Mouse (Mus musculus) lung, adult 2 months (tissue): ENCODE results near the gene Trak1. TPM values are rescaled to one million over a fixed set of nuclear protein-coding genes. Genes with fewer than 3 reads are reported as not detected.

Experiments used
- DNase-seq: peaks from one replicate; pipeline ENCODE4 v3.0.0; 2022
- H3K4me1 ChIP-seq: fragments of 200-500 bp; 2 replicates; pipeline ENCODE4 v1.6.1; 2011; ENCODE audit warnings: low read length; ENCODE audit not compliant: control insufficient read depth, insufficient read depth
- H3K4me3 ChIP-seq: fragments of 200-500 bp; replicated peaks from 2 replicates; pipeline ENCODE3; 2011; ENCODE audit warnings: low read depth, mild to moderate bottlenecking, control low read depth, low read length; ENCODE audit errors: extremely low read depth
- CTCF ChIP-seq: fragments of 200-500 bp; IDR thresholded peaks from 2 replicates; pipeline ENCODE4 v1.5.1; 2011; ENCODE audit warnings: mild to moderate bottlenecking, low read length, control low read depth; ENCODE audit not compliant: insufficient read depth
- POLR2A ChIP-seq: fragments of 200-500 bp; IDR thresholded peaks from 2 replicates; pipeline ENCODE4 v1.6.1; 2011; ENCODE audit warnings: low read depth, mild to moderate bottlenecking, control low read depth, low read length, borderline replicate concordance; ENCODE audit errors: extremely low read depth
- WGBS: fragments of 180-500 bp; shearing (Covaris S2); methylation state at CpG from one replicate; pipeline ENCODE4 v1.1.7; 2018; 5-methylcytosine and 5-hydroxymethylcytosine counted together
- polyA plus RNA-seq: library from polyadenylated mRNA; depleted of rRNA; stranded (reverse); fragments of >200 nt; gene quantifications from 2 replicates; pipeline ENCODE4 v1.2.3, GENCODE M21; 2012

Gene Trak1
- polyA plus RNA-seq, 1 experiment: 88.5 TPM

GRCm38 (mm10) chr9:121352131-121352606 is 54.9 kb downstream of the Trak1 start:
- peak; percentile 62 for DNase-seq
- WGBS: 17% methylated on average over 11 of the region's 11 CpGs
- peak overlapping the region; percentile 25 for H3K4me3 ChIP-seq
- H3K4me1 ChIP-seq: peaks cover 42% of the 10 kb centered on the region
- peak; percentile 41; the same call in 1 of the 2 replicates for TF ChIP-seq CTCF
- no peak for TF ChIP-seq POLR2A

GRCm38 (mm10) chr9:121352726-121353125 is 55.4 kb downstream of the Trak1 start:
- 82% methylated on average over 9 of the region's 9 CpGs for WGBS
- no peak for TF ChIP-seq POLR2A
- TF ChIP-seq CTCF: no peak
- Histone ChIP-seq H3K4me1 (peaks cover 36% of the 10 kb centered on the region), H3K4me3 (no peak overlapping the region)
- DNase-seq: no peak

GRCm38 (mm10) chr9:121354792-121355390 is 57.6 kb downstream of the Trak1 start:
- 50% methylated on average over 4 of the region's 4 CpGs for WGBS
- Histone ChIP-seq H3K4me3 (no peak overlapping the region), H3K4me1 (peaks cover 30% of the 10 kb centered on the region)
- peak; percentile 83 for TF ChIP-seq CTCF
- no peak for TF ChIP-seq POLR2A
- DNase-seq: peak; percentile 75

GRCm38 (mm10) chr9:121355431-121356141 is 58.3 kb downstream of the Trak1 start:
- Histone ChIP-seq H3K4me1 (peaks cover 31% of the 10 kb centered on the region), H3K4me3 (no peak overlapping the region)
- peak; percentile 46 for DNase-seq
- no peak for TF ChIP-seq POLR2A
- TF ChIP-seq CTCF: no peak
- WGBS: 53% methylated on average over 9 of the region's 9 CpGs

- Histone ChIP-seq H3K4me3 (no peak overlapping the region), H3K4me1 (peaks cover 27% of the 10 kb centered on the region)
- 82% methylated on average over 5 of the region's 5 CpGs for WGBS
- DNase-seq: no peak
- no peak for TF ChIP-seq CTCF
- TF ChIP-seq POLR2A: no peak
These were observed 59.8 kb downstream of the Trak1 start for GRCm38 (mm10) chr9:121357102-121357501.

- no peak for DNase-seq
- TF ChIP-seq POLR2A: no peak
- no peak for TF ChIP-seq CTCF
- H3K4me1 ChIP-seq: peaks cover 22% of the 10 kb centered on the region
- 80% methylated on average over 16 of the region's 16 CpGs for WGBS
- H3K4me3 ChIP-seq: no peak overlapping the region
These were observed 60.4 kb downstream of the Trak1 start for GRCm38 (mm10) chr9:121357582-121358275.

GRCm38 (mm10) chr9:121358418-121358817 is 61.1 kb downstream of the Trak1 start:
- no peak for TF ChIP-seq POLR2A
- TF ChIP-seq CTCF: no peak
- peaks cover 17% of the 10 kb centered on the region for H3K4me1 ChIP-seq
- no peak for DNase-seq

GRCm38 (mm10) chr9:121359266-121359972 is 62.1 kb downstream of the Trak1 start:
- H3K4me3 ChIP-seq: no peak overlapping the region
- H3K4me1 ChIP-seq: peaks cover 17% of the 10 kb centered on the region
- WGBS: 44% methylated on average over 3 of the region's 3 CpGs
- DNase-seq: no peak
- TF ChIP-seq POLR2A: no peak
- TF ChIP-seq CTCF: no peak

More at GRCm38 (mm10) chr9:121358418-121358817, 61.1 kb downstream of the Trak1 start:
- WGBS: 52% methylated on average over 8 of the region's 8 CpGs
- no peak overlapping the region for H3K4me3 ChIP-seq
